Mouse (Mus musculus): ENCODE measurements at regions not wholly inside any gene's neighbourhood (a gene's known extent, or its start where the extent isn't known, plus 50 kb on each side); places are given as distances from the start of the nearest gene placed in this dataset.

DNA sequence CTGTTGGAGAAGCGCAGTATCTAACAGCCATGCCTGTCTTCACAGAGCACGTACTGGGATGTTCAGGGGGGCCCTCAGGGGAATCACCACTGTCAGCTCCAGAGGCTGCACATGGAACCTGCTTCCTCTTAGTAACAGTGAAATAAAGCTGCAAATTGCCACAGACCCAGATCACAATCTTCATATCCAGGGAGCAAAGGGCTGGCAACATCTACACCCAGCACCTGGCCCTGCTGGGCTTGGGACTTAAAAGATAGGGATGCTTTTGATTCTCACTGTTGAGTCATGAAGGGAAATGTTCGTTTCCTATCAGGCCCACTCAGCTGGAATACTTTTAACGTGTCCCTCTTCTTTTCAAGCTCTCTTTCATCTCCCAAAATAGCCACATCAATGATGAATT is 322.4 kb upstream of the Trib2 start:
- no peak overlapping the region for H3K4me2 ChIP-seq (ENCODE audit: low read length)
- H3K27ac ChIP-seq (replicated peaks in 1 of 2; ENCODE audit: control insufficient read depth in 1 of 2, insufficient read depth in 1 of 2, low read depth in 2 of 2, low read length in 2 of 2) = no peak overlapping the region
- ATAC-seq (ENCODE audit: insufficient number of reproducible peaks, insufficient read depth, low FRiP score, low read depth) = no peak
- 44% methylated on average over 4 of the region's 4 CpGs for WGBS
- no peaks in the 10 kb centered on the region for H3K27me3 ChIP-seq (ENCODE audit: control insufficient read depth, insufficient read depth, low read length)
- no peaks in the 10 kb centered on the region for H3K9me3 ChIP-seq (ENCODE audit: control insufficient read depth, low read length)
- no peak overlapping the region for H3K9ac ChIP-seq (ENCODE audit: low read length)
- no peaks in the 10 kb centered on the region for H3K36me3 ChIP-seq (ENCODE audit: control insufficient read depth, insufficient read depth, low read length)
- H3K4me3 ChIP-seq (ENCODE audit: control insufficient read depth in 1 of 2, insufficient read depth in 1 of 2, low read depth in 1 of 2, low read length in 2 of 2) = no peak overlapping the region
- peaks cover 0 to 10% of the 10 kb centered on the region in 2 experiments; a peak in 2 of 4 replicates for H3K4me1 ChIP-seq (ENCODE audit: control insufficient read depth in 2 of 2, insufficient read depth in 2 of 2, low read length in 2 of 2)

DNA sequence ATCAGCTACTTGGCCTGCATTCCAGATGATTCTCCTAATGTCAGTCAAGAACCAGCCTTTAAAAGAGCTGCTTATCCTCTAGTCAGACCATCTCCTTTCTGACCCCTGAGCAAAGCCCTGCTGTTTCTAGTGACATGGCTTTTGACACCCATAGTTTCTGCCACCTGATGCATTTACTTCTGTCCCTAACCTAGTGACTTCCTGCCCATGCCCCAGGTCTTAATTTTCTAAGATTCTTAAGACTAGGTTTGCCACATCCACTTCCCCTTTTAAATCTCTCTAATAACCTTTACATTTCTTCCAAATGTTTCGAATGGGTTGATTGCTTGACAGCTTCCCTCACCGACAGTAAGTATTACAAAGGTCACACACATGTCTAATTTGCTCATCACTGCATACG is 321.1 kb upstream of the Trib2 start:
- Histone ChIP-seq H3K9ac (ENCODE audit: low read length) (no peak overlapping the region), H3K27me3 (ENCODE audit: control insufficient read depth, insufficient read depth, low read length) (no peaks in the 10 kb centered on the region), H3K4me3 (ENCODE audit: control insufficient read depth in 1 of 2, insufficient read depth in 1 of 2, low read depth in 1 of 2, low read length in 2 of 2) (no peak overlapping the region), H3K4me2 (ENCODE audit: low read length) (no peak overlapping the region), H3K4me1 (ENCODE audit: control insufficient read depth in 2 of 2, insufficient read depth in 2 of 2, low read length in 2 of 2) (peaks cover 0 to 10% of the 10 kb centered on the region in 2 experiments; a peak in 2 of 4 replicates), H3K36me3 (ENCODE audit: control insufficient read depth, insufficient read depth, low read length) (no peaks in the 10 kb centered on the region), H3K27ac (replicated peaks in 1 of 2; ENCODE audit: control insufficient read depth in 1 of 2, insufficient read depth in 1 of 2, low read depth in 2 of 2, low read length in 2 of 2) (no peak overlapping the region), H3K9me3 (ENCODE audit: control insufficient read depth, low read length) (no peaks in the 10 kb centered on the region)
- WGBS = 85% methylated on average over 3 of the region's 3 CpGs
- ATAC-seq (ENCODE audit: insufficient number of reproducible peaks, insufficient read depth, low FRiP score, low read depth) = no peak

- Histone ChIP-seq H3K27ac (replicated peaks in 1 of 2; ENCODE audit: control insufficient read depth in 1 of 2, insufficient read depth in 1 of 2, low read depth in 2 of 2, low read length in 2 of 2) (no peak overlapping the region), H3K4me2 (ENCODE audit: low read length) (no peak overlapping the region), H3K4me3 (ENCODE audit: control insufficient read depth in 1 of 2, insufficient read depth in 1 of 2, low read depth in 1 of 2, low read length in 2 of 2) (no peak overlapping the region), H3K36me3 (ENCODE audit: control insufficient read depth, insufficient read depth, low read length) (no peaks in the 10 kb centered on the region), H3K4me1 (ENCODE audit: control insufficient read depth in 2 of 2, insufficient read depth in 2 of 2, low read length in 2 of 2) (peaks cover 0 to 10% of the 10 kb centered on the region in 2 experiments; a peak in 2 of 4 replicates), H3K27me3 (ENCODE audit: control insufficient read depth, insufficient read depth, low read length) (no peaks in the 10 kb centered on the region), H3K9me3 (ENCODE audit: control insufficient read depth, low read length) (no peaks in the 10 kb centered on the region), H3K9ac (ENCODE audit: low read length) (no peak overlapping the region)
- ATAC-seq (ENCODE audit: insufficient number of reproducible peaks, insufficient read depth, low FRiP score, low read depth) = no peak
- WGBS = 18% methylated on average over 5 of the region's 5 CpGs
Observed at GRCm38 (mm10) chr12:16136214-16136671, 319.5 kb upstream of the Trib2 start.

DNA sequence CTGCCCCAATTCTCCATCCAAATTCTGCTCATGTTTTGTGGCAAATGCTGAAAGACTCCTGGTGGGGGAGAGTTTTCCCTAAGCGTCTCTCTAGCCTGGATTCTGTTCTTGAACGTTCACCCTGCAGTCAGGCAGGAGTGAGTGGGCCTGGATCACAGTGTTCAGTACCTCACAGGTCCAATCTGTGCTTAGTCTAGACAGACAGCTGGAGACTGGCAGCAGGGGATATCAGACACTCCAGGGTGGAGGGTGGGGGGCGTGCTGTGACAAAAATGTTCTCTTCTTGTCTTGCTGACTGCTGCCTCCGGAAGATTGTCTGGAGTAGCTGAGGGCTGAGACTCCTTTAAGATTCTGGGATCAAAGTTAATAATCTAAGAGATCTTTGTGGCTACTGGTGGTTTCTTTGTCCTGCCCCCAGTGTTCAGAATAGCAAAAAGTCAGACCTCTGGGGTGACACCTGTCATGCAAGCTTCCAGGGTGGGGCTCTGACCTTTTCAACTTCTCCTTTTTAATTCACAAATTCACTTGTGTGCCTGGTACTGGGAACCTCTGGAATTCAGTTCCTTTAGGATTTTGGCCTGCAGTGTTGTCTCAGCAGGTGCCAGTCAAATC is 319.0 kb upstream of the Trib2 start:
- Histone ChIP-seq H3K27me3 (ENCODE audit: control insufficient read depth, insufficient read depth, low read length) (no peaks in the 10 kb centered on the region), H3K27ac (replicated peaks in 1 of 2; ENCODE audit: control insufficient read depth in 1 of 2, insufficient read depth in 1 of 2, low read depth in 2 of 2, low read length in 2 of 2) (no peak overlapping the region)

DNA sequence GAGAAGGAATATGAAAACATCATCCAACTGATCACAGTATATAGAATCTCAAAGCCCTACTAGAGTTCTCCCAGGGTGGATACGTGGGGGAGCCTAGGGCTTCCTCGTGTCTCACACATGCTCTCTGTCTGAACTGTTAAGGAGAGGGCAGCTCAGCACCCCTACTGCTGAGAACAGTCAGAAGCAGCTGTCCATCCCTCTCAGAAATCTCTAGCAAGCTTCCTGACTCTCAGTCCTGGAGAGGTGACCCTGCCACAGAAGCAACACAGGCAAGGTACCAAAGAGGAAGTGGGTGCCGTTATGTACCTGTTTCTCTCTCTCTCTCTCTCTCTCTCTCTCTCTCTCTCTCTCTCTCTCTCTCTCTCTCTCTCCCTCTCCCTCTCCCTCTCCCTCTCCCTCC is 317.7 kb upstream of the Trib2 start:
- H3K27me3 ChIP-seq (ENCODE audit: control insufficient read depth, insufficient read depth, low read length) = no peaks in the 10 kb centered on the region
- ATAC-seq (ENCODE audit: insufficient number of reproducible peaks, insufficient read depth, low FRiP score, low read depth) = no peak
- no peak overlapping the region for H3K4me3 ChIP-seq (ENCODE audit: control insufficient read depth in 1 of 2, insufficient read depth in 1 of 2, low read depth in 1 of 2, low read length in 2 of 2)
- H3K36me3 ChIP-seq (ENCODE audit: control insufficient read depth, insufficient read depth, low read length) = no peaks in the 10 kb centered on the region
- 55% methylated on average over 3 of the region's 3 CpGs for WGBS
- H3K9me3 ChIP-seq (ENCODE audit: control insufficient read depth, low read length) = no peaks in the 10 kb centered on the region
- H3K4me2 ChIP-seq (ENCODE audit: low read length) = no peak overlapping the region
- H3K4me1 ChIP-seq (ENCODE audit: control insufficient read depth in 2 of 2, insufficient read depth in 2 of 2, low read length in 2 of 2) = peaks cover 0 to 10% of the 10 kb centered on the region in 2 experiments; a peak in 2 of 4 replicates
- H3K9ac ChIP-seq (ENCODE audit: low read length) = no peak overlapping the region
- no peak overlapping the region for H3K27ac ChIP-seq (replicated peaks in 1 of 2; ENCODE audit: control insufficient read depth in 1 of 2, insufficient read depth in 1 of 2, low read depth in 2 of 2, low read length in 2 of 2)

More for the DNA sequence above, 319.0 kb upstream of the Trib2 start:
- H3K36me3 ChIP-seq (ENCODE audit: control insufficient read depth, insufficient read depth, low read length) = no peaks in the 10 kb centered on the region
- H3K9me3 ChIP-seq (ENCODE audit: control insufficient read depth, low read length) = no peaks in the 10 kb centered on the region
- H3K4me3 ChIP-seq (ENCODE audit: control insufficient read depth in 1 of 2, insufficient read depth in 1 of 2, low read depth in 1 of 2, low read length in 2 of 2) = no peak overlapping the region
- H3K4me1 ChIP-seq (ENCODE audit: control insufficient read depth in 2 of 2, insufficient read depth in 2 of 2, low read length in 2 of 2) = peaks cover 0 to 10% of the 10 kb centered on the region in 2 experiments; a peak in 2 of 4 replicates
- 45% methylated on average over 4 of the region's 4 CpGs for WGBS
- no peak overlapping the region for H3K4me2 ChIP-seq (ENCODE audit: low read length)
- no peak overlapping the region for H3K9ac ChIP-seq (ENCODE audit: low read length)
- no peak for ATAC-seq (ENCODE audit: insufficient number of reproducible peaks, insufficient read depth, low FRiP score, low read depth)

DNA sequence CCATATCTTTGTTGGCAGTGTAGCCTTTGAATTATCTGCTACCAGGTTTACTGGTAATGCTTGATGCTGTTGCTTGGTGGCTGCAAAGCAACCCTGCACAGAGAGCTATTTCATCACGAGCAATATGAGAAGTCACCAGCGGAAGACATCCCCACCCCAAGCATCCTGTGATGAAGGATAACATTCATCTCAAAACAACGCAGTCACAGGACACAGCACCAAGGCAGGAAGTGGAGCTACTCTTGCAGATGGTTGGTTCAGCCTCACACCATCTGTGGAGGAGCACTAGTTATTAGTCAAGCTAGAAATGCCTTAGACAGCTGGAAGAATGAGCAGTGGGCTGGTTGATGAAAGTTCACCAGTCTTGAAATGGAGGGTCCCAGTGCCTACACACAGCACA is 316.5 kb upstream of the Trib2 start:
- no peak for ATAC-seq (ENCODE audit: insufficient number of reproducible peaks, insufficient read depth, low FRiP score, low read depth)
- Histone ChIP-seq H3K9ac (ENCODE audit: low read length) (no peak overlapping the region), H3K4me3 (ENCODE audit: control insufficient read depth in 1 of 2, insufficient read depth in 1 of 2, low read depth in 1 of 2, low read length in 2 of 2) (no peak overlapping the region), H3K36me3 (ENCODE audit: control insufficient read depth, insufficient read depth, low read length) (no peaks in the 10 kb centered on the region), H3K4me2 (ENCODE audit: low read length) (no peak overlapping the region), H3K27ac (replicated peaks in 1 of 2; ENCODE audit: control insufficient read depth in 1 of 2, insufficient read depth in 1 of 2, low read depth in 2 of 2, low read length in 2 of 2) (no peak overlapping the region), H3K27me3 (ENCODE audit: control insufficient read depth, insufficient read depth, low read length) (no peaks in the 10 kb centered on the region), H3K9me3 (ENCODE audit: control insufficient read depth, low read length) (no peaks in the 10 kb centered on the region), H3K4me1 (ENCODE audit: control insufficient read depth in 2 of 2, insufficient read depth in 2 of 2, low read length in 2 of 2) (peaks cover 0 to 10% of the 10 kb centered on the region in 2 experiments; a peak in 2 of 4 replicates)
- 66% methylated on average over 3 of the region's 3 CpGs for WGBS

GRCm38 (mm10) chr12:16131740-16132077 is 315.0 kb upstream of the Trib2 start:
- Histone ChIP-seq H3K27me3 (ENCODE audit: control insufficient read depth, insufficient read depth, low read length) (no peaks in the 10 kb centered on the region), H3K4me3 (ENCODE audit: control insufficient read depth in 1 of 2, insufficient read depth in 1 of 2, low read depth in 1 of 2, low read length in 2 of 2) (no peak overlapping the region), H3K9ac (ENCODE audit: low read length) (no peak overlapping the region), H3K4me2 (ENCODE audit: low read length) (no peak overlapping the region), H3K9me3 (ENCODE audit: control insufficient read depth, low read length) (no peaks in the 10 kb centered on the region), H3K4me1 (ENCODE audit: control insufficient read depth in 2 of 2, insufficient read depth in 2 of 2, low read length in 2 of 2) (peaks cover 0 to 10% of the 10 kb centered on the region in 2 experiments; a peak in 2 of 4 replicates), H3K36me3 (ENCODE audit: control insufficient read depth, insufficient read depth, low read length) (no peaks in the 10 kb centered on the region), H3K27ac (replicated peaks in 1 of 2; ENCODE audit: control insufficient read depth in 1 of 2, insufficient read depth in 1 of 2, low read depth in 2 of 2, low read length in 2 of 2) (no peak overlapping the region)
- 41% methylated on average over 1 of the region's 1 CpGs for whole genome bisulfite sequencing
- no peak for ATAC-seq (ENCODE audit: insufficient number of reproducible peaks, insufficient read depth, low FRiP score, low read depth)
